Mouse (Mus musculus) myocyte (in vitro differentiated cells): Measurements from ENCODE around the gene Afg1l.

Source experiments
- CEBPB ChIP-seq: IDR thresholded peaks from 2 replicates; pipeline ENCODE4 v1.6.1; 2011; ENCODE audit warnings: mild to moderate bottlenecking, moderate library complexity; ENCODE audit not compliant: poor library complexity, insufficient read depth, severe bottlenecking
- E2F4 ChIP-seq: IDR thresholded peaks from one replicate; pipeline ENCODE4 v1.6.1; 2011; ENCODE audit warnings: mild to moderate bottlenecking, control low read depth, moderate library complexity; ENCODE audit not compliant: insufficient read depth
- MAX ChIP-seq: IDR thresholded peaks from one replicate; pipeline ENCODE4 v1.6.1; 2011; ENCODE audit warnings: low read depth, mild to moderate bottlenecking, control low read depth
- MYOD1 ChIP-seq, 3 experiments: IDR thresholded peaks; one replicate each; pipeline ENCODE4 v1.6.1; 2011; ENCODE audit warnings: control low read depth in 2 of 3, low read depth in 2 of 3, mild to moderate bottlenecking in 2 of 3, moderate library complexity in 1 of 3; ENCODE audit not compliant: insufficient read length in 2 of 3, control insufficient read depth in 1 of 3
- MYOG ChIP-seq, 3 experiments: IDR thresholded peaks; one replicate each; pipeline ENCODE4 v1.6.1; 2011; ENCODE audit warnings: control low read depth in 2 of 3, low read depth in 2 of 3, mild to moderate bottlenecking in 2 of 3; ENCODE audit not compliant: insufficient read length in 2 of 3, control insufficient read depth in 1 of 3, insufficient read depth in 1 of 3
- POLR2A ChIP-seq: IDR thresholded peaks from one replicate; pipeline ENCODE4 v1.6.1; 2011; ENCODE audit warnings: low read depth, mild to moderate bottlenecking, control low read depth, moderate library complexity; ENCODE audit not compliant: insufficient read length
- POLR2AphosphoS2 ChIP-seq: IDR thresholded peaks from one replicate; pipeline ENCODE4 v1.6.1; 2011; ENCODE audit warnings: low read depth, control low read depth; ENCODE audit not compliant: insufficient read length
- TCF12 ChIP-seq: IDR thresholded peaks from one replicate; pipeline ENCODE4 v1.6.1; 2011; ENCODE audit warnings: mild to moderate bottlenecking, control low read depth; ENCODE audit not compliant: poor library complexity, insufficient read depth, severe bottlenecking
- TCF3 ChIP-seq: IDR thresholded peaks from one replicate; pipeline ENCODE4 v1.6.1; 2011; ENCODE audit warnings: low read depth, control low read depth; ENCODE audit not compliant: insufficient read length
- USF1 ChIP-seq: IDR thresholded peaks from one replicate; pipeline ENCODE4 v1.6.1; 2011; ENCODE audit warnings: low read depth, mild to moderate bottlenecking, control low read depth, moderate library complexity

GRCm38 (mm10) chr10:42504096-42504710 lies 25.8 kb upstream of the Afg1l start:
- TF ChIP-seq USF1 (no peak), POLR2A (no peak), POLR2AphosphoS2 (no peak), CEBPB (no peak), TCF12 (no peak), TCF3 (no peak), MAX (no peak), MYOG (IDR thresholded peaks at IDR 0.05; ENCODE audit: control insufficient read depth in 1 of 3, insufficient read depth in 1 of 3, insufficient read length in 2 of 3, low read depth in 2 of 3) (no peak), E2F4 (no peak), MYOD1 (IDR thresholded peaks at IDR 0.05; ENCODE audit: control insufficient read depth in 1 of 3, insufficient read length in 2 of 3, low read depth in 2 of 3) (no peak)
